Mouse (Mus musculus): Measurements from ENCODE around the gene 1700088E04Rik. TPM values are rescaled to one million over a fixed set of nuclear protein-coding genes. Genes with fewer than 3 reads are reported as not detected.

The 1700088E04Rik gene
- total and polyA plus RNA-seq, 2 experiments from 2014 or later = 15.2 to 23.7 TPM

- Histone ChIP-seq H3K27ac (ENCODE audit: low read depth, low read length) (no peak overlapping the region), H3K4me2 (ENCODE audit: low read depth) (no peak overlapping the region), H3K4me1 (ENCODE audit: insufficient read depth) (peaks cover 4% of the 10 kb centered on the region; the same call in 1 of the 2 replicates), H3K9me3 (ENCODE audit: low read length) (no peaks in the 10 kb centered on the region), H3K9ac (no peak overlapping the region), H3K27me3 (ENCODE audit: insufficient read depth, low read length) (no peaks in the 10 kb centered on the region), H3K4me3 (ENCODE audit: low read depth, low read length) (no peak overlapping the region), H3K36me3 (ENCODE audit: insufficient read depth) (no peaks in the 10 kb centered on the region)
- no peak for DNase-seq
- no peak for ATAC-seq
- 65% methylated on average over 10 of the region's 10 CpGs for WGBS
- TF ChIP-seq CTCF (IDR thresholded peaks at IDR 0.05; ENCODE audit: low read depth) = no peak
Measured at GRCm38 (mm10) chr15:79103264-79103663, 37.8 kb downstream of the 1700088E04Rik start.

- ATAC-seq = no peak
- H3K4me1 ChIP-seq (ENCODE audit: insufficient read depth) = no peaks in the 10 kb centered on the region
- no peak overlapping the region for H3K9ac ChIP-seq
- H3K4me2 ChIP-seq (ENCODE audit: low read depth) = no peak overlapping the region
- no peak overlapping the region for H3K27ac ChIP-seq (ENCODE audit: low read depth, low read length)
- 0 out of 2 replicates have a peak, but pooled peaks cover 3% of the 10 kb centered on the region for H3K36me3 ChIP-seq (ENCODE audit: insufficient read depth)
- H3K4me3 ChIP-seq (ENCODE audit: low read depth, low read length) = no peak overlapping the region
- H3K27me3 ChIP-seq (ENCODE audit: insufficient read depth, low read length) = no peaks in the 10 kb centered on the region
- TF ChIP-seq CTCF (IDR thresholded peaks at IDR 0.05; ENCODE audit: low read depth) = no peak
- no peak for DNase-seq
- no peaks in the 10 kb centered on the region for H3K9me3 ChIP-seq (ENCODE audit: low read length)
Measured at GRCm38 (mm10) chr15:79101531-79101930, 39.5 kb downstream of the 1700088E04Rik start.

DNA sequence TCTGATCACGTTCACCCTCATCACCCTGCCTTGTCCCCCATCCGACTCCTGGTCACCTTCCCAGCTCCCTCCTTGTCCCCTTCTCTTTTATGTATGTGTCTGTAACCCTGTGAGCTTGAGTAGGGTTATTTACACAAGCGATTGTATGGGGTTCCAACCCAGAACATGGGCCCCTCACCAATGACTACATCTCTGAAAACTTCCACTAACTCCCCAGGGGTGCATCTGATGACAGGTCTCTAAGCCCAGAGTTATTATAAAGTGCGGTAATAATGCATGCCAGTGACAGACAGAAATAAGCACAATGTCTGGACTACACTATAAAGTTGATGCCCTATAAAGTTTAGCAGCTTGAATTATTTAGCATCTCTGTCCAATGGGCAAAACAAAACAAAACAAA is 40.7 kb downstream of the 1700088E04Rik start:
- Histone ChIP-seq H3K4me1 (ENCODE audit: insufficient read depth) (no peaks in the 10 kb centered on the region), H3K27me3 (ENCODE audit: insufficient read depth, low read length) (no peaks in the 10 kb centered on the region), H3K9me3 (ENCODE audit: low read length) (no peaks in the 10 kb centered on the region), H3K9ac (no peak overlapping the region), H3K4me2 (ENCODE audit: low read depth) (no peak overlapping the region), H3K4me3 (ENCODE audit: low read depth, low read length) (no peak overlapping the region), H3K36me3 (ENCODE audit: insufficient read depth) (peaks cover 9% of the 10 kb centered on the region), H3K27ac (ENCODE audit: low read depth, low read length) (no peak overlapping the region)
- 77% methylated on average over 4 of the region's 4 CpGs for WGBS
- DNase-seq (no peak), ATAC-seq (no peak)
- TF ChIP-seq CTCF (IDR thresholded peaks at IDR 0.05; ENCODE audit: low read depth) = no peak

GRCm38 (mm10) chr15:79099456-79099855 is 41.6 kb downstream of the 1700088E04Rik start:
- TF ChIP-seq CTCF (IDR thresholded peaks at IDR 0.05; ENCODE audit: low read depth) = no peak
- no peak for DNase-seq
- no peak overlapping the region for H3K27ac ChIP-seq (ENCODE audit: low read depth, low read length)
- no peak overlapping the region for H3K9ac ChIP-seq
- no peak overlapping the region for H3K4me3 ChIP-seq (ENCODE audit: low read depth, low read length)
- H3K4me2 ChIP-seq (ENCODE audit: low read depth) = no peak overlapping the region
- H3K27me3 ChIP-seq (ENCODE audit: insufficient read depth, low read length) = no peaks in the 10 kb centered on the region
- no peaks in the 10 kb centered on the region for H3K4me1 ChIP-seq (ENCODE audit: insufficient read depth)
- peaks cover 14% of the 10 kb centered on the region for H3K36me3 ChIP-seq (ENCODE audit: insufficient read depth)
- 61% methylated on average over 4 of the region's 4 CpGs for WGBS
- no peak for ATAC-seq
- no peaks in the 10 kb centered on the region for H3K9me3 ChIP-seq (ENCODE audit: low read length)

DNA sequence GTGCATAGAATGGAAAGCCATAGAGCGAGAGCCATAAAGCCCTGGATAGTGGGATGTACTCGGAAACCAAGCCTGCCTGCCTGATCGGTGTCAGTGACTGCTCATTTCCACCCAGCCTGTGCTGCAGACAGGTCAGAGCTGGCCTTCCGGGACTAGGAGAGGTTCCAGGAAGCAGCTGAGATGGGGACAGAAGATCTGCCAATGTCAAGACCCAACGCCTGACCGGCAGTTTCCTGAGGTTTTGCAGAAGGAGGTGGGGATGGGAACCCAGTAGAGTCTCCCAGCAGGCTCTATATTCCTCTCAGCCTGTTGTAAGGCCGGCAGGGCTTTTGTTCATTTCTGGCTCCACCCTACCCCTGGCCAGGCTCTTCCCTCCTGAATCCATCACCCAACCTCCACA is 42.2 kb downstream of the 1700088E04Rik start:
- H3K4me2 ChIP-seq (ENCODE audit: low read depth) = no peak overlapping the region
- no peak for TF ChIP-seq CTCF (IDR thresholded peaks at IDR 0.05; ENCODE audit: low read depth)
- H3K27me3 ChIP-seq (ENCODE audit: insufficient read depth, low read length) = no peaks in the 10 kb centered on the region
- WGBS = 56% methylated on average over 7 of the region's 7 CpGs
- peaks cover 20% of the 10 kb centered on the region for H3K36me3 ChIP-seq (ENCODE audit: insufficient read depth)
- ATAC-seq (no peak), DNase-seq (no peak)
- no peaks in the 10 kb centered on the region for H3K9me3 ChIP-seq (ENCODE audit: low read length)
- no peak overlapping the region for H3K9ac ChIP-seq
- no peaks in the 10 kb centered on the region for H3K4me1 ChIP-seq (ENCODE audit: insufficient read depth)
- H3K27ac ChIP-seq (ENCODE audit: low read depth, low read length) = no peak overlapping the region
- no peak overlapping the region for H3K4me3 ChIP-seq (ENCODE audit: low read depth, low read length)

GRCm38 (mm10) chr15:79098220-79098619 is 42.8 kb downstream of the 1700088E04Rik start:
- WGBS = 77% methylated on average over 5 of the region's 5 CpGs

GRCm38 (mm10) chr15:79097611-79098025 is 43.4 kb downstream of the 1700088E04Rik start:
- no peaks in the 10 kb centered on the region for H3K27me3 ChIP-seq (ENCODE audit: insufficient read depth, low read length)
- H3K9me3 ChIP-seq (ENCODE audit: low read length) = no peaks in the 10 kb centered on the region
- DNase-seq (peak; percentile 20), ATAC-seq (peak; percentile 73)
- WGBS = 52% methylated on average over 6 of the region's 6 CpGs
- H3K9ac ChIP-seq = no peak overlapping the region
- TF ChIP-seq CTCF (IDR thresholded peaks at IDR 0.05; ENCODE audit: low read depth) = no peak
- peaks cover 31% of the 10 kb centered on the region for H3K36me3 ChIP-seq (ENCODE audit: insufficient read depth)
- no peak overlapping the region for H3K27ac ChIP-seq (ENCODE audit: low read depth, low read length)
- no peak overlapping the region for H3K4me2 ChIP-seq (ENCODE audit: low read depth)
- H3K4me1 ChIP-seq (ENCODE audit: insufficient read depth) = no peaks in the 10 kb centered on the region
- no peak overlapping the region for H3K4me3 ChIP-seq (ENCODE audit: low read depth, low read length)

More at GRCm38 (mm10) chr15:79098220-79098619, 42.8 kb downstream of the 1700088E04Rik start:
- DNase-seq = no peak
- Histone ChIP-seq H3K27ac (ENCODE audit: low read depth, low read length) (no peak overlapping the region), H3K4me2 (ENCODE audit: low read depth) (no peak overlapping the region), H3K4me3 (ENCODE audit: low read depth, low read length) (no peak overlapping the region), H3K4me1 (ENCODE audit: insufficient read depth) (no peaks in the 10 kb centered on the region), H3K9me3 (ENCODE audit: low read length) (no peaks in the 10 kb centered on the region), H3K9ac (no peak overlapping the region), H3K36me3 (ENCODE audit: insufficient read depth) (peaks cover 25% of the 10 kb centered on the region), H3K27me3 (ENCODE audit: insufficient read depth, low read length) (no peaks in the 10 kb centered on the region)
- TF ChIP-seq CTCF (IDR thresholded peaks at IDR 0.05; ENCODE audit: low read depth) = no peak
- no peak for ATAC-seq

All from forebrain, postnatal 0 days (tissue).